Mouse (Mus musculus): ENCODE results near the gene Ankrd66.
"Not testable (repeated sequence)": the region's sequence is repeated elsewhere in the genome, so short reads cannot be mapped to it uniquely, and the experiment has no call there.

DNA sequence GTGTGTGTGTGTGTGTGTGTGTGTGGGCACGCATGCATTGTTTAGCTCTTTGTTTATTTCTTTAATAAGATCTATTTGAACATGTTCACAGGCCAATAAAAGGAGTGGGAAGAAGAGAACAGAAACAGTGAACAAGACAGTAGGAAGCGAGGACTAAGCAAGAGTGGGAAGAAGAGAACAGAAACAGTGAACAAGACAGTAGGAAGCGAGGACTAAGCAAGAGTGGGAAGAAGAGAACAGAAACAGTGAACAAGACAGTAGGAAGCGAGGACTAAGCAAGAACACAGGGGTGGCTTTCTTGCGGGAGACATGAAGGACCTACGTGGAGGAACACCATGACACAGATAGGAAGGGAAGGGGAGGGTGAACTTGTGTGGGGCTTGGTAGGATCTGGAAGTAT, 6.6 kb downstream of the Ankrd66 start:
- TF ChIP-seq CTCF (IDR thresholded peaks at IDR 0.05; ENCODE audit: low read depth); EP300 (optimal IDR thresholded peaks at IDR 0.05): not testable (repeated sequence)
